Mouse (Mus musculus) spleen, adult 2 months (tissue): ENCODE data around the gene Clint1. TPM values are rescaled to one million over a fixed set of nuclear protein-coding genes. Genes with fewer than 3 reads are reported as not detected.

Experiments
- DNase-seq, 2 experiments: peaks; one replicate each; pipeline versions ENCODE4 v3.0.0 to v3.0.0-alpha.2; 2012 to 2021; ENCODE audit warnings: low spot score in 2 of 2, low read depth in 1 of 2
- H3K27ac ChIP-seq: fragments of 200-500 bp; 2 replicates; pipeline ENCODE4 v1.5.1; 2012; ENCODE audit warnings: low read length, inconsistent platforms; ENCODE audit not compliant: insufficient read depth
- H3K27me3 ChIP-seq: fragments of 200-500 bp; 2 replicates; pipeline ENCODE4 v1.6.1; 2012; ENCODE audit warnings: mild to moderate bottlenecking, moderate library complexity, low read length, inconsistent platforms; ENCODE audit not compliant: control insufficient read depth, insufficient read depth
- H3K36me3 ChIP-seq: fragments of 200-500 bp; 2 replicates; pipeline ENCODE4 v1.6.1; 2012; ENCODE audit warnings: mild to moderate bottlenecking, low read length, inconsistent platforms; ENCODE audit not compliant: control insufficient read depth, insufficient read depth
- H3K4me1 ChIP-seq: fragments of 200-500 bp; 2 replicates; pipeline ENCODE4 v1.6.1; 2011; ENCODE audit warnings: inconsistent platforms; ENCODE audit not compliant: control insufficient read depth, insufficient read depth, insufficient read length
- H3K4me3 ChIP-seq: fragments of 200-500 bp; 2 replicates; pipeline ENCODE4 v1.5.1; 2011; ENCODE audit warnings: mild to moderate bottlenecking, inconsistent platforms; ENCODE audit not compliant: insufficient read depth, insufficient read length; ENCODE audit errors: extremely low read depth
- CTCF ChIP-seq: fragments of 200-500 bp; IDR thresholded peaks from 2 replicates; pipeline ENCODE4 v1.5.1; 2011; ENCODE audit warnings: mild to moderate bottlenecking, inconsistent platforms; ENCODE audit not compliant: insufficient read depth, insufficient read length, insufficient replicate concordance; ENCODE audit errors: extremely low read depth
- POLR2A ChIP-seq: fragments of 200-500 bp; IDR thresholded peaks from 2 replicates; pipeline ENCODE4 v1.6.1; 2011; ENCODE audit warnings: low read depth, low read length, inconsistent platforms
- WGBS: fragments of 180-500 bp; shearing (Covaris S2); methylation state at CpG from one replicate; pipeline ENCODE4 v1.1.7; 2018; 5-methylcytosine and 5-hydroxymethylcytosine counted together
- polyA plus RNA-seq: library from polyadenylated mRNA; depleted of rRNA; stranded (reverse); fragments of >200 nt; gene quantifications from 2 replicates; pipeline ENCODE4 v1.2.3, GENCODE M21; 2012

The Clint1 gene
- polyA plus RNA-seq, 1 experiment, result 41.1 TPM

GRCm38 (mm10) chr11:45890423-45890822 is 38.6 kb downstream of the Clint1 start:
- WGBS, result 97% methylated on average over 20 of the region's 20 CpGs
- Histone ChIP-seq H3K27me3 (no peaks in the 10 kb centered on the region), H3K4me3 (no peak overlapping the region), H3K27ac (no peak overlapping the region), H3K4me1 (no peaks in the 10 kb centered on the region), H3K36me3 (peaks cover 52% of the 10 kb centered on the region)
- no peak for TF ChIP-seq POLR2A
- TF ChIP-seq CTCF, result no peak
- no peak for DNase-seq

- no peak overlapping the region for H3K27ac ChIP-seq
Measured at GRCm38 (mm10) chr11:45892861-45893360, 41.1 kb downstream of the Clint1 start.

DNA sequence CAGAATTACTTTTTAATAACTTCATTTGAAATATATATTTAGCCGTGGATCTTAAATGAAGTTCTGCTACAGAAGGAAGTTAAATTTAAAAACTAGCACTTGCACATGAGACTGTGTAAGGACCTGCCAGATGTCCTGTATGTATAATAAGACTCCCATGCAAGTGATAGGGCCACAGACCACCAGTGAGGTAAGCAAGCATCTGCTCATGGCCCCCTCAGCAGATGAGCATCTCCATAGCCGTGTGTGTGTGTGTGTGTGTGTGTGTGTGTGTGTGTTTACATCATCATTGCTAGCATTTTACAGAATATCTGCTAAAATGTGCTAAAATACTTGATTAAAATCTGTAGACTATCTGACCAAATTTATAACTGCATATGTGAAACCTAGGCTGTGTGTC is 45.5 kb downstream of the Clint1 start:
- H3K4me1 ChIP-seq, result no peaks in the 10 kb centered on the region
- H3K27ac ChIP-seq, result no peak overlapping the region
- 88% methylated on average over 2 of the region's 2 CpGs for WGBS
- peaks cover 43% of the 10 kb centered on the region for H3K36me3 ChIP-seq
- no peak for DNase-seq
- no peak overlapping the region for H3K4me3 ChIP-seq
- no peaks in the 10 kb centered on the region for H3K27me3 ChIP-seq
- no peak for TF ChIP-seq POLR2A
- no peak for TF ChIP-seq CTCF

More at GRCm38 (mm10) chr11:45892861-45893360, 41.1 kb downstream of the Clint1 start:
- Histone ChIP-seq H3K4me1 (no peaks in the 10 kb centered on the region), H3K4me3 (no peak overlapping the region), H3K36me3 (peaks cover 47% of the 10 kb centered on the region), H3K27me3 (no peaks in the 10 kb centered on the region)
- TF ChIP-seq CTCF (no peak), POLR2A (no peak)
- DNase-seq, result no peak
- WGBS, result 91% methylated on average over 5 of the region's 5 CpGs

- no peak for DNase-seq
- TF ChIP-seq POLR2A, result no peak
- TF ChIP-seq CTCF, result no peak
- Histone ChIP-seq H3K36me3 (peaks cover 26% of the 10 kb centered on the region), H3K4me1 (no peaks in the 10 kb centered on the region), H3K27me3 (no peaks in the 10 kb centered on the region), H3K27ac (no peak overlapping the region), H3K4me3 (no peak overlapping the region)
- WGBS, result 91% methylated on average over 11 of the region's 11 CpGs
Measured at GRCm38 (mm10) chr11:45900233-45901015, 48.6 kb downstream of the Clint1 start.

DNA sequence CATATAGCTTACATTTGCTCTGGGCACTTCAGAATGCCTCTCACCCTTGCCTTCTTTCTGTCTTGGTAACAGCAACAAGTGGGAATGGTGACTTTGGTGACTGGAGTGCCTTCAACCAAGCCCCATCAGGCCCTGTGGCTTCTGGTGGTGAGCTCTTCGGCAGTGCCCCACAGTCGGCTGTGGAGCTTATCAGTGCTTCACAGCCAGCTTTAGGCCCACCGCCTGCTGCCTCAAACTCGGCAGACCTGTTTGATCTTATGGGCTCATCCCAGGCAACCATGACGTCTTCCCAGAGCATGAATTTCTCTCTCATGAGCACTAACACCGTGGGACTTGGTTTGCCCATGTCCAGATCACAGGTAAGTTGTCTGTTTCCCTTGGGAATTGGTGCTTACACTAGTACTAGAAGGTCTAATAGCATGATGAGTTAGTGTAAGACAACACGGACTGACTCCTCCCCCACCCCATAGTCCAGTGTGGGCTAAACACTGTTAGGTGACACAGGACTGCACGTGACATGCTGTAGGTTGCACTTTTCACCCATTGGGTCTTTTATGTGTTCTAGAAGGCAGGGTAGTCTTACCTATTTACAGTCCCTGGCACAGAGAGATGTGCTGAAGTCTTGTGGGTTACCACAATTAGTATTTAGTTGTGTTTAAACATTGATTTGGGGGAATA is 54.4 kb downstream of the Clint1 start:
- Histone ChIP-seq H3K27ac (no peak overlapping the region), H3K27me3 (no peaks in the 10 kb centered on the region), H3K4me1 (no peaks in the 10 kb centered on the region), H3K4me3 (no peak overlapping the region), H3K36me3 (peaks cover 43% of the 10 kb centered on the region)
- TF ChIP-seq CTCF (no peak), POLR2A (no peak)
- no peak for DNase-seq
- WGBS, result 86% methylated on average over 8 of the region's 8 CpGs

DNA sequence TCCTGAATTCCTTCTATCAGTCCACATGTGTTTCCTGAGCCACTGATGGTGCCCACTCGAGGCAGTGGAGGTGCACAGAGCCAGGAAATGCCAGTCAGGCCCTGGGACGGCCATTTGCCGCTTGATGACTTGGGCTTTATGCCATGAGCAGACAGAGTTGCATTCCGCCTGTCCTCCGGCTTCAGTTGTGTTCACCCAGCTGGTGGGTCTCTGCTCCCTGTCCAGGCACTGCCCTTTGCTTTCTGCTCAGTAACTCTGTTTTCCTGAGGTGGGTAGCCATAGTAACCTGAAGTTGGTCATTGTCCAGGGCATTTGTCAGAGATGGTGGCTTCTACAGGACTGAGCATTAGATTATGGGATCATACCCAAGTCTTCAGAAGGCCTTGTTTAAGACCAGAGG is 55.5 kb downstream of the Clint1 start:
- Histone ChIP-seq H3K4me3 (no peak overlapping the region), H3K4me1 (no peaks in the 10 kb centered on the region), H3K27ac (no peak overlapping the region), H3K27me3 (no peaks in the 10 kb centered on the region), H3K36me3 (peaks cover 48% of the 10 kb centered on the region)
- 85% methylated on average over 5 of the region's 5 CpGs for WGBS
- TF ChIP-seq POLR2A, result no peak
- DNase-seq, result no peak

- no peak overlapping the region for H3K4me3 ChIP-seq
- no peaks in the 10 kb centered on the region for H3K27me3 ChIP-seq
- WGBS, result 94% methylated on average over 7 of the region's 7 CpGs
- H3K36me3 ChIP-seq, result peaks cover 44% of the 10 kb centered on the region
- H3K27ac ChIP-seq, result no peak overlapping the region
- no peak for DNase-seq
- H3K4me1 ChIP-seq, result no peaks in the 10 kb centered on the region
- TF ChIP-seq CTCF (no peak), POLR2A (no peak)
Measured at GRCm38 (mm10) chr11:45908070-45908469, 56.2 kb downstream of the Clint1 start.
